Mouse (Mus musculus): ENCODE results near the gene Trim29. TPM values are rescaled to one million over a fixed set of nuclear protein-coding genes. Genes with fewer than 3 reads are reported as not detected.

Gene Trim29
- total and polyA plus RNA-seq, 3 experiments: not detected

GRCm38 (mm10) chr9:43331476-43332471 lies 21.1 kb downstream of the Trim29 start:
- Histone ChIP-seq H3K27ac (ENCODE audit: control insufficient read depth, low read depth, low read length) (no peak overlapping the region), H3K27me3 (ENCODE audit: control insufficient read depth in 1 of 2, insufficient read depth in 2 of 2, low read length in 2 of 2) (no peaks in the 10 kb centered on the region), H3K4me3 (ENCODE audit: control insufficient read depth in 1 of 2, insufficient read depth in 1 of 2, low read depth in 2 of 2, low read length in 2 of 2) (no peak overlapping the region), H3K79me2 (ENCODE audit: control insufficient read depth, insufficient read depth, low read length, poor library complexity) (no peaks in the 10 kb centered on the region), H3K9me3 (replicated peaks; ENCODE audit: insufficient read depth, low read length) (no peaks in the 10 kb centered on the region), H3K4me1 (ENCODE audit: control insufficient read depth in 1 of 2, insufficient read depth in 2 of 2, low read length in 2 of 2) (no peaks in the 10 kb centered on the region), H3K9ac (ENCODE audit: control insufficient read depth, low read depth, low read length, poor library complexity, severe bottlenecking) (no peak overlapping the region), H3K36me3 (ENCODE audit: control insufficient read depth in 1 of 2, insufficient read depth in 2 of 2, low read length in 2 of 2) (no peaks in the 10 kb centered on the region)
- TF ChIP-seq TBP (IDR thresholded peaks at IDR 0.05; ENCODE audit: low read depth, low read length): no peak
- no peak for TF ChIP-seq ELF1 (IDR thresholded peaks at IDR 0.05; ENCODE audit: low read depth, low read length)
- TF ChIP-seq UBTF (IDR thresholded peaks at IDR 0.05; ENCODE audit: borderline replicate concordance, insufficient read depth, low read depth, low read length): no peak
- no peak for TF ChIP-seq CHD1 (IDR thresholded peaks at IDR 0.05; ENCODE audit: low read depth, low read length)
- TF ChIP-seq ZKSCAN1 (IDR thresholded peaks at IDR 0.05; ENCODE audit: low read depth, low read length): no peak
- no peak for TF ChIP-seq RCOR1 (IDR thresholded peaks at IDR 0.05; ENCODE audit: low read depth, low read length)
- no peak for TF ChIP-seq POLR2AphosphoS5 (IDR thresholded peaks at IDR 0.05; ENCODE audit: borderline replicate concordance, low read depth, low read length)
- no peak for TF ChIP-seq RAD21 (IDR thresholded peaks at IDR 0.05; ENCODE audit: low read depth, low read length)
- TF ChIP-seq MEF2A (IDR thresholded peaks at IDR 0.05; ENCODE audit: extremely low read depth, insufficient replicate concordance, low read depth, low read length, poor library complexity, severe bottlenecking): no peak
- no peak for TF ChIP-seq HCFC1 (IDR thresholded peaks at IDR 0.05; ENCODE audit: low read depth, low read length)
- TF ChIP-seq BHLHE40 (IDR thresholded peaks at IDR 0.05; ENCODE audit: borderline replicate concordance, low read depth, low read length): no peak
- no peak for TF ChIP-seq GATA1 (IDR thresholded peaks at IDR 0.05; ENCODE audit: low read depth, low read length)
- no peak for TF ChIP-seq ZNF384 (IDR thresholded peaks at IDR 0.05; ENCODE audit: low read depth, low read length)
- no peak for TF ChIP-seq USF1 (IDR thresholded peaks at IDR 0.05; ENCODE audit: low read depth, low read length)
- TF ChIP-seq ZC3H11A (IDR thresholded peaks at IDR 0.05; ENCODE audit: low read depth, low read length): no peak
- TF ChIP-seq SMC3 (IDR thresholded peaks at IDR 0.05; ENCODE audit: low read depth, low read length): no peak
- no peak for TF ChIP-seq MAZ (IDR thresholded peaks at IDR 0.05; ENCODE audit: low read depth, low read length)
- DNase-seq (ENCODE audit: low read depth, low spot score): no peak

- Histone ChIP-seq H3K9me3 (replicated peaks; ENCODE audit: insufficient read depth, low read length) (no peaks in the 10 kb centered on the region), H3K79me2 (ENCODE audit: control insufficient read depth, insufficient read depth, low read length, poor library complexity) (no peaks in the 10 kb centered on the region), H3K4me1 (ENCODE audit: control insufficient read depth in 1 of 2, insufficient read depth in 2 of 2, low read length in 2 of 2) (no peaks in the 10 kb centered on the region), H3K36me3 (ENCODE audit: control insufficient read depth in 1 of 2, insufficient read depth in 2 of 2, low read length in 2 of 2) (no peaks in the 10 kb centered on the region), H3K9ac (ENCODE audit: control insufficient read depth, low read depth, low read length, poor library complexity, severe bottlenecking) (no peak overlapping the region), H3K27me3 (ENCODE audit: control insufficient read depth in 1 of 2, insufficient read depth in 2 of 2, low read length in 2 of 2) (no peaks in the 10 kb centered on the region), H3K4me3 (ENCODE audit: control insufficient read depth in 1 of 2, insufficient read depth in 1 of 2, low read depth in 2 of 2, low read length in 2 of 2) (no peak overlapping the region), H3K27ac (ENCODE audit: control insufficient read depth, low read depth, low read length) (no peak overlapping the region)
- TF ChIP-seq POLR2A (IDR thresholded peaks at IDR 0.05; ENCODE audit: control insufficient read depth in 1 of 2, insufficient read depth in 1 of 2, low read depth in 1 of 2, low read length in 2 of 2, poor library complexity in 1 of 2) (no peak), TCF12 (IDR thresholded peaks at IDR 0.05; ENCODE audit: low read depth, low read length) (no peak), POLR2AphosphoS5 (IDR thresholded peaks at IDR 0.05; ENCODE audit: borderline replicate concordance, low read depth, low read length) (no peak), SIN3A (IDR thresholded peaks at IDR 0.05; ENCODE audit: low read length) (no peak), CHD2 (IDR thresholded peaks at IDR 0.05; ENCODE audit: low read length) (no peak), MEF2A (IDR thresholded peaks at IDR 0.05; ENCODE audit: extremely low read depth, insufficient replicate concordance, low read depth, low read length, poor library complexity, severe bottlenecking) (no peak), MXI1 (IDR thresholded peaks at IDR 0.05; ENCODE audit: low read depth, low read length) (no peak), NRF1 (IDR thresholded peaks at IDR 0.05; ENCODE audit: insufficient read depth, low read depth, low read length, poor library complexity, severe bottlenecking) (no peak), MAX (IDR thresholded peaks at IDR 0.05; ENCODE audit: low read length) (no peak), MYC (IDR thresholded peaks at IDR 0.05; ENCODE audit: low read depth, low read length) (no peak), USF2 (IDR thresholded peaks at IDR 0.05; ENCODE audit: borderline replicate concordance in 1 of 2, insufficient read depth in 1 of 2, low read depth in 1 of 2, low read length in 2 of 2) (no peak), ZC3H11A (IDR thresholded peaks at IDR 0.05; ENCODE audit: low read depth, low read length) (no peak)
- DNase-seq (ENCODE audit: low read depth, low spot score): no peak
These were observed 23.8 kb downstream of the Trim29 start for GRCm38 (mm10) chr9:43334476-43334875.

Measured in MEL (cell line).